Mouse (Mus musculus) kidney, embryonic 14.5 days (tissue): ENCODE measurements around the gene Morn3. TPM values are rescaled to one million over a fixed set of nuclear protein-coding genes. Genes with fewer than 3 reads are reported as not detected.

Source experiments
- ATAC-seq: fragments of 200-750 bp; cut with Nextera tagmentation; 2 replicates; pipeline ENCODE4 v1.8.0; 2017; ENCODE audit warnings: moderate number of reproducible peaks, mild to moderate bottlenecking, moderate TSS enrichment, moderate library complexity; ENCODE audit not compliant: low FRiP score, low TSS enrichment
- H3K27ac ChIP-seq: fragments of 300-500 bp; sonication (generic); 2 replicates; pipeline ENCODE4 v1.5.1; 2014; ENCODE audit warnings: low read depth, mild to moderate bottlenecking, low read length, moderate library complexity, mixed read lengths
- H3K27me3 ChIP-seq: fragments of 300-500 bp; sonication (generic); 2 replicates; pipeline ENCODE4 v1.6.1; 2014; ENCODE audit warnings: mild to moderate bottlenecking, low read length; ENCODE audit not compliant: control insufficient read depth, insufficient read depth
- H3K36me3 ChIP-seq: fragments of 300-500 bp; sonication (generic); 2 replicates; pipeline ENCODE4 v1.6.1; 2014; ENCODE audit warnings: low read length, mixed read lengths; ENCODE audit not compliant: control insufficient read depth, insufficient read depth
- H3K4me1 ChIP-seq: fragments of 300-500 bp; sonication (generic); 2 replicates; pipeline ENCODE4 v1.6.1; 2014; ENCODE audit warnings: low read length, mixed read lengths; ENCODE audit not compliant: control insufficient read depth, insufficient read depth
- H3K4me2 ChIP-seq: fragments of 300-500 bp; sonication (generic); replicated peaks from 2 replicates; pipeline ENCODE4 v1.6.1; 2014; ENCODE audit warnings: low read depth, mild to moderate bottlenecking, low read length
- H3K4me3 ChIP-seq: fragments of 300-500 bp; sonication (generic); 2 replicates; pipeline ENCODE4 v1.5.1; 2014; ENCODE audit warnings: mild to moderate bottlenecking, low read length
- H3K9ac ChIP-seq: fragments of 300-500 bp; sonication (generic); 2 replicates; pipeline ENCODE4 v1.6.1; 2014; ENCODE audit warnings: low read depth, mild to moderate bottlenecking, low read length, moderate library complexity
- H3K9me3 ChIP-seq: fragments of 300-500 bp; sonication (generic); 2 replicates; pipeline ENCODE4 v1.6.1; 2016; ENCODE audit warnings: low read length; ENCODE audit not compliant: control insufficient read depth
- WGBS: fragments of 180-500 bp; shearing (Covaris S2); extraction: QIAGEN DNeasy Blood & Tissue Kit; methylation state at CpG from one replicate; pipeline ENCODE4 v1.1.7; 2014; 5-methylcytosine and 5-hydroxymethylcytosine counted together
- polyA plus RNA-seq: library from polyadenylated mRNA; unstranded; fragments of >200 nt; fragmentation: Nextera tagmentation; extraction: Ambion mirVana; gene quantifications from 2 replicates; pipeline ENCODE4 v1.2.1, GENCODE M21; 2014

Gene Morn3
- polyA plus RNA-seq, 1 experiment from 2014 or later = 1.7 TPM

DNA sequence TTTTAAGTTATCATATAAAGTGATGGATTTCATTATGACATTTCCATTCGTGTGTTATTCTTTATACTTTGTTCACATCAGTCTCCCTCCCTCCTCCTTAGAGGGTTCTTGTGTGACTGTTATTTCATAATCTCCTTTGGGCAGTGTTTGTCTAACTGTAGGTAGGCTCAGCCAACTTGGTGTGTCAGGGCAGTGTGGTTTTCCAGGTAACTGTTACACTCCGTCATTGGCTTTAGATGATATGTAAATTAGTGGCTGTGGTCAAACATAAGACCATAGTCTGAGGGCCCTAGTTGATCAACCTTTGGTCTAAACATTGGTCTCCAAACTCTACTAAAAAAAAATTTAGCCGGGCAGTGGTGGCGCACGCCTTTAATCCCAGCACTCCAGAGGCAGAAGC is 26.4 kb downstream of the Morn3 start:
- 93% methylated on average over 5 of the region's 5 CpGs for WGBS
- Histone ChIP-seq H3K4me2 (no peak overlapping the region), H3K27me3 (no peaks in the 10 kb centered on the region), H3K27ac (no peak overlapping the region), H3K9me3 (no peaks in the 10 kb centered on the region), H3K4me1 (peaks cover 29% of the 10 kb centered on the region), H3K9ac (no peak overlapping the region), H3K36me3 (no peaks in the 10 kb centered on the region), H3K4me3 (no peak overlapping the region)
- ATAC-seq = no peak

DNA sequence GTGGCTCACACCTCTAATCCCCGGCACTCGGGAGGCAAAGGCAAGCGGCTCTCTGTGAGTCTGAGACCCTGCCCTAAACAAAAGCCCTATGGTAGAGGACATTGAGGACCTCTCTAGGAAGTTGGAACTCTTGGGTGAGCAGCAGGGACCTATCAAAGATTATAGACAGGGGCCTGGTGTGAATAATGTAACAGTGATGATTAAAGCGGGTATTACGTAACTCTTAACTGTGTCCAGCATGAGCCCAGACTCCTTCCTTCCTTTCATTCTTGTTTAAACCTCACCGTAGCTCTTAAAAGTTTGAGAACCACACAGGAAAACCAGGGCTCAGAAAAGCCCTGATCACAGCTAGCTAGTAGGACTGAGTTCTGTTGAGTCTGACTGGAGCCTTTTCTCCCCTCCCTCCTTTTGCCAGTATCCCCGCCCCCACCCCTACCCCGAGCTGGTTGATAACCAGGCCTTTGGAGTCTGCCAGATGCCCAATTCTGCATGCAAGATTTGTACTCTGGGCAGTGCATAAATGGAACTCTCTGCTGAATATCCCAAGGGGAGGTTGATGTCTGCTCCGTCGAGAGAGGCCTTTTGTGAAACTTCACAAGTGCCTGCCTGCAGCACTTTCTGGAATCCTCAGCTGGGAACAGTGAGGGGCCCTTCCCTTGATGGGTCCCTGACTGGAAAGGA is 27.3 kb downstream of the Morn3 start:
- Histone ChIP-seq H3K36me3 (no peaks in the 10 kb centered on the region), H3K27ac (no peak overlapping the region), H3K27me3 (no peaks in the 10 kb centered on the region), H3K9ac (no peak overlapping the region), H3K4me3 (no peak overlapping the region), H3K4me2 (no peak overlapping the region), H3K9me3 (no peaks in the 10 kb centered on the region), H3K4me1 (peaks cover 24% of the 10 kb centered on the region)
- 64% methylated on average over 10 of the region's 10 CpGs for WGBS
- no peak for ATAC-seq

GRCm38 (mm10) chr5:123017504-123017903 is 29.3 kb downstream of the Morn3 start:
- Histone ChIP-seq H3K27me3 (no peaks in the 10 kb centered on the region), H3K36me3 (no peaks in the 10 kb centered on the region), H3K9me3 (no peaks in the 10 kb centered on the region), H3K4me1 (peaks cover 26% of the 10 kb centered on the region), H3K27ac (no peak overlapping the region), H3K4me3 (no peak overlapping the region), H3K9ac (no peak overlapping the region), H3K4me2 (no peak overlapping the region)
- 84% methylated on average over 4 of the region's 4 CpGs for WGBS
- no peak for ATAC-seq

- 9% methylated on average over 8 of the region's 8 CpGs for WGBS
- Histone ChIP-seq H3K9me3 (no peaks in the 10 kb centered on the region), H3K4me2 (peak overlapping the region; percentile 62), H3K27ac (peak overlapping the region; percentile 95; the same call in 1 of the 2 replicates), H3K36me3 (no peaks in the 10 kb centered on the region), H3K4me1 (peaks cover 26% of the 10 kb centered on the region), H3K4me3 (peak overlapping the region; percentile 80), H3K27me3 (no peaks in the 10 kb centered on the region), H3K9ac (peak overlapping the region; percentile 81)
- ATAC-seq = peak; percentile 4; the same call in 1 of the 2 replicates
Measured at GRCm38 (mm10) chr5:123015915-123016314, 30.9 kb downstream of the Morn3 start.

DNA sequence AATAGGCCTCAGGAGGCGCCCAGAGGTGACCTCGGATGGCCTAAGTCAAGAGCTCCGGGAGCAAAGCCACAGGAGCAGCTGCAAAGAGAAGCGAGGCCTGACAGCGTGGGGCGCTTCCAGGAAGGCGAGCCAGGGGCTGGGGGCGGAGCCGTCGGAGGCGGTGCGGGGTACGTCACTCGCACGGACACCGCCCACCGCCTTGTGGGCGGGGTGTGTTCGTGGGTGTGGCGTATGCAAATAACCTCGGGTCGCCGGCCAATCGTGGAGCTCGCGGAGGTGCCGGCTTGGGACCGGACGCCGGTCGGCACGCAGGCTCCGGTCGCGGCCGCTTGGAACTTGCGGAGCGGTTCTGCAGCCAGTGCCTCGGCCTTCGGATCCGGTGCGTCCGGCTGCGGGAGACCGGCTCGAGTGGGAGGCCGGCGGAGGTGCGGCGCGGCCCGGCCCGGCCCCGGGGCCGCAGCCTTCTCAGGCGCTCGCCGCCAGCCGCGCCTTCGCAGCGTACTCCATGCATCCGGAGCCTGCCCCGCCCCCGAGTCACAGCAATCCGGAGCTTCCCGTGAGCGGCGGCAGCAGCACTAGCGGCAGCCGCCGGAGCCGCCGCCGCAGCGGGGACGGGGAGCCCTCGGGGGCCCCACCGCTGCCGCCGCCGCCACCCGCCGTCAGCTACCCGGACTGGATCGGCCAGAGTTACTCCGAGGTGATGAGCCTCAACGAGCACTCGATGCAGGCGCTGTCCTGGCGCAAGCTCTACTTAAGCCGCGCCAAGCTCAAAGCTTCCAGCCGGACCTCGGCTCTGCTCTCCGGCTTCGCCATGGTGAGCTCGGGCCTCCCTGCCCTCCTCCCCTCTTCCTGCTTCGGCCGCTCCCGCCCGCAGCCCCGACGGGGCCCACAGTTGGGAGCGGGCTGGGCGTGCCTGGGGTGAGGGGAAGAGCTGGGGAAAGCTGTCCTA is 31.8 kb downstream of the Morn3 start, which contains the start of gene Orai1:
Gene Orai1, plus strand, starts transcription at position 322 of the 949 bp plus-strand sequence.
- Histone ChIP-seq H3K27me3 (no peaks in the 10 kb centered on the region), H3K9ac (peak within 1 kb of the TSS; percentile 81), H3K4me1 (peaks cover 26% of the 10 kb centered on the region), H3K4me2 (peak within 1 kb of the TSS; percentile 62), H3K27ac (peak within 1 kb of the TSS; percentile 95), H3K4me3 (peak within 1 kb of the TSS; percentile 80), H3K9me3 (no peaks in the 10 kb centered on the region), H3K36me3 (no peaks in the 10 kb centered on the region)
- ATAC-seq = peak; percentile 93
- WGBS = under 1% methylated on average over 87 of the region's 106 CpGs

GRCm38 (mm10) chr5:123013599-123014315 is 33.1 kb downstream of the Morn3 start:
- Histone ChIP-seq H3K27ac (no peak overlapping the region), H3K27me3 (no peaks in the 10 kb centered on the region), H3K4me3 (no peak overlapping the region), H3K9me3 (no peaks in the 10 kb centered on the region), H3K9ac (no peak overlapping the region), H3K4me2 (no peak overlapping the region), H3K4me1 (peaks cover 26% of the 10 kb centered on the region), H3K36me3 (no peaks in the 10 kb centered on the region)
- WGBS = 51% methylated on average over 9 of the region's 9 CpGs
- ATAC-seq = no peak

GRCm38 (mm10) chr5:123011705-123012104 is 35.1 kb downstream of the Morn3 start:
- H3K4me3 ChIP-seq = no peak overlapping the region
- H3K4me1 ChIP-seq = peaks cover 16% of the 10 kb centered on the region
- H3K27me3 ChIP-seq = no peaks in the 10 kb centered on the region
- 94% methylated on average over 9 of the region's 9 CpGs for WGBS
- no peak for ATAC-seq
- no peak overlapping the region for H3K9ac ChIP-seq
- no peak overlapping the region for H3K4me2 ChIP-seq
- H3K27ac ChIP-seq = no peak overlapping the region
- H3K9me3 ChIP-seq = no peaks in the 10 kb centered on the region
- no peaks in the 10 kb centered on the region for H3K36me3 ChIP-seq

DNA sequence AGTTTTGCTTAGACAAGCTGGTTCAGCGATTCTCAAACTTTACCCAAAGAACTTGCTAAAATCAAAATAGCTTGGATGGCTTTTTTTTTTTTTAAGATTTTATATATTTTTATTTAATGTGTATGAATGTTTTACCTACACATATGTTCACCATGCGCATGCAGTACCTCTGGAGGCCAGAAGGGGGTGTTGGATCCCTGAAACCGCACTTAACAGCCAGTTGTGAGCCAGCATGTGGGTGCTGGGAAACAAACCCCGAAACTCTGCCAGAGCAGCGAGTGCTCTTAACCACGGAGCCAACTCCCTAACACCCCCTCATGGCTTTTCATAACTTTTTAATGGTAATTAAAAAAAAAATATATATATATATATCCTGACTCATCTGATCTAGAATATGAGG is 36.0 kb downstream of the Morn3 start:
- H3K27me3 ChIP-seq = no peaks in the 10 kb centered on the region
- no peak overlapping the region for H3K27ac ChIP-seq
- no peaks in the 10 kb centered on the region for H3K9me3 ChIP-seq
- peaks cover 7% of the 10 kb centered on the region for H3K4me1 ChIP-seq
- ATAC-seq = no peak
- H3K9ac ChIP-seq = no peak overlapping the region
- no peak overlapping the region for H3K4me3 ChIP-seq
- WGBS = 94% methylated on average over 6 of the region's 6 CpGs
- H3K4me2 ChIP-seq = no peak overlapping the region
- H3K36me3 ChIP-seq = no peaks in the 10 kb centered on the region
